Mouse (Mus musculus) adrenal gland, postnatal 36 days (tissue): ENCODE results near the gene Klhdc9. TPM values are rescaled to one million over a fixed set of nuclear protein-coding genes. Genes with fewer than 3 reads are reported as not detected.
"Not testable (repeated sequence)": the region's sequence is repeated elsewhere in the genome, so short reads cannot be mapped to it uniquely, and the experiment has no call there.

Source experiments
- DNase-seq, 2 experiments: peaks; one replicate each; pipeline ENCODE4 v3.0.0; 2021; ENCODE audit warnings: mixed read lengths in 1 of 2
- total RNA-seq, 2 experiments: library from RNA; stranded (reverse); gene quantifications; 2 replicates each; pipeline ENCODE4 v1.2.3; 2021

The Klhdc9 gene
- total RNA-seq, 2 experiments from 2014 or later = 0.96 to 4.4 TPM

DNA sequence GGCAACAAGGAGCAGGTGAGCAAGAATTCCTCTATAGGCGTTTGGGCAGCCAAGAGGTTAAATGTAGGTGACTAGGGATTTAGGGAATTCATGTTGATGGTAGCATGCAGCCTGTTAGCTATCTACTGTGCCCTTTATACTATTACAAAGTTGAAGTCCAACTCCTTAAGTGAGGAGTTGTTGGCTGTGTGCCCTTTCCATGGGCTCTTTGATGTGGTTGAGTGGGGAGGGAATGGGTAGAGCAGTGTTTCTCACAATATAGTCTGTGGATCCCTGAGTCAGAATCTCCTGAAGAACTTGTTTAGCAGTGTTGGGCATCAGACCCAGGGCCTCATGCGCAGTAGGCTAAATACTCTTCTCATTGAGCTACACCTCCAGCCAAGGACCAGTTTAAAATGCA is 3.8 kb downstream of the Klhdc9 start:
- peak; percentile 49 to 52 for DNase-seq

DNA sequence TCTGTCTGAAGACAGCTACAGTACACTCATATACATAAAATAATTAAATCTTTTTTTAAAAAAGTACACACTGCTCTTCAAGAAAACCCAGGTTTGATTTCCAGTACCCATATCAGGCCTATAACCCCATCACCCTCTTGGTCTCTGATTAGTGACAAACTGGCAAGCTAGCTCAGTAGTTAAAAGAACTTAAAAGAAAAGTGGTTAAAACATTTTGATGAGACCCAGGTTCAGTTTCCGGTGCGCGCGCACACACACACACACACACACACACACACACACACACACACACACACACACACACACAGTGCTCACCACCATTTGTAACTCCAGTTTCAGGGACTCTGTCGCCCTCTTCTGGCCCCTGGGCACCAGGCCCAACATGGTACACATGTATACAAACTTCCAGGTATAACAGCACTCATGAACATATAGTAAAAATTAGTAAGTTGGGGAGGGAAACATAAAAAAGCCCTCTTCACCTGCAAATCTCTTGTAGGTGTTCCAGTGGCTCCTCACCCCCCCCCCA is 4.7 kb downstream of the Klhdc9 start:
- DNase-seq = peak in 1 of 2 experiments; percentile 34

DNA sequence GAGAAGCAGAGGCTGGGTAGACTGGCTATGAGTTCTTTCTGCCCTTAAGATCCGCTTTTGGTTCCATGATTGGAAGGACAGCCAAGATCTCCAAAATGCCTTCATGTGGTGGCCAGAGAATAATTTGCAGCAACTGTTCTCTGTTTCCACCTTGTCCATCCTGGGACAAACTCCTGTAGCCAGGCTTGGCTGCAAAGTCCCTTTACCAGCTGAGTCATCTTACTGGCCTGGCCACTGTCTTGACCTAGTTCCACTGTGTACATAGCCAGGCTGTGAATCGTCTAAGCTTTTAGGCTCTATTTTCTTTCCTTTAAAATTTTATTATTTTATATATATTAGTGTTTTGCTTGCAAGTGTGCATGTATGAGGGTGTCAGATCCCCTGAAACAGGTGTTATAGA is 11.4 kb downstream of the Klhdc9 start:
- peak; percentile 40 to 46 for DNase-seq

DNA sequence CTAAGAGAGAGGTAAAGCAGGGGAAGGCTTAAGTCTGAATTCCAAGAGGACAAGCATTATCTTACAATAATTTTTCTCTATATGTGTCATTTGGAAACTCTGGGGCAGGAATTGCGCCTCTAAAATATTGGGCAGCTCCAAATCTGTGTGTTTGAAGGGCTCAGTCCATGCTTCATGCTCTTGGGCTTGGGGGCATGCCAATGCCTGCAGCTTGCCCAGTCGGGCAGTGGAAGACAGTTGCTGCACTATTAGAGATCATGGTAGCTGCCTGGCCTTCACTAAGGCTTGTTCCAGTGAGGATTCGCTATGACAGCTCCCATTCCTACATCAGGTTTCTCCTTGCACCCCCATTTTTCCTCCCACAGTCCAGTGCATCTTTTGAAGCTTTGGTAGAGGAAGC is 11.9 kb downstream of the Klhdc9 start:
- DNase-seq = peak in 1 of 2 experiments; percentile 44

DNA sequence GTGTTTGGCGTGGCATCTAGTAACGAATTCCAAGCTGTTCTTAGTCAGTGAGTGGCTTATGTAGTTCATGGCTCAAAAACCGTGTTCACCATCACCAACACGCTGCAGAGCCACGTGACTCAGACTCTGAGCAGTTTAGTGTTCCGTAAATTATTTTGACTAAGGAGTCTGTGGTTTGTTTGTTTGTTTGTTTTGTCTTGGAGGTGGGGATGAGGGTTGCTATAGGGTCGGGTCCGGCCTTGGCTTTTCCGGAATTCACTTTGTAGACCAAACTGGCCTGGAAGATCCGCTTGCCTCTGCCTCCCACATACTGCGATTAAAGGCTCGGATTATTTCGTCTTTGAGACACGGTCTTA is 14.5 kb downstream of the Klhdc9 start:
- no peak for DNase-seq

DNA sequence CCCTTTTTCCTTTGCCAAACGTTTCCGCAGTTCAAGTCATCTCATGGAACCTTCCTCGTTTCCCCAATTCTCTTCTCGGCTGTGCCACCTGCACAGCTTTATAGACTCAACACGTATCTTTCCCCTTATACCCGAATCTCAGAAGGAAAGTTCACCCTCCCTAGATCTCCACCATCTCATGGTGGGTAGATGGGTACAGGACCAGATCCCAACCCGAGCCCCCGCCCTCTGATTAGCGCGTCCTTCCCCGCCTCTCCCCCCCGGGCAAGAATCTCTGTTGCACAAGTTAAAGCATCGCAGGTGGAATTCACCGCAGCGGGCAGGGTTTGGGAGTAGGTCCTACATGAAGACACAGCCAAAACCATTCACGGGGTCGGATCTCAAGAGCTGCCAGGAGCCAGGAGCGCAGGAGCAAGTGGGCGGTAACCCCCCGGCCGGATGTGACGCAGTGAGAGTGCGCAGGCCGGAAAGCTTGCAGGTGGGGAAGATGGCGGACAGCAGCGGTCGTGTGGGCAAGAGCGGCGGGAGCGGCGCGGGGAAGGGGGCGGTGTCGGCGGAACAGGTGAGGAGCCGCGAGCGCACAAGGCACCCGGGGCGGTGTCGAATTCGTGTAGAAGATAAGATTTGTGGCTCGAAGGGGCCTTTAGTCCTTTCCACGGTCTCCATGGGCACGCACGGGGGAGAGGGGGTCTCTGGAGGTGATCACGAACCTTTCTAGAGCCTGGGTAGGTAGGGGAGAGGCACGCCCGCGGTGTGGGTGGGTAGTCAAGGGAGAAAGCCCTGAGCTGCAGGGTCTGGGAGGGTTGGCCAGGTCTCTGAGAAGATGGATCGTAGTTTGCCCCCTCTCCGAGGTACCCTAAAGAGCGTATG is 15.1 kb downstream of the Klhdc9 start, which contains the start of the genes Nit1 and Pfdn2:
TSS of gene Nit1 (minus strand) at position 422 of the 870 bp plus-strand sequence.
TSS of gene Pfdn2 (plus strand) at position 446 of the 870 bp plus-strand sequence.
- peak; percentile 96 to 97 for DNase-seq

DNA sequence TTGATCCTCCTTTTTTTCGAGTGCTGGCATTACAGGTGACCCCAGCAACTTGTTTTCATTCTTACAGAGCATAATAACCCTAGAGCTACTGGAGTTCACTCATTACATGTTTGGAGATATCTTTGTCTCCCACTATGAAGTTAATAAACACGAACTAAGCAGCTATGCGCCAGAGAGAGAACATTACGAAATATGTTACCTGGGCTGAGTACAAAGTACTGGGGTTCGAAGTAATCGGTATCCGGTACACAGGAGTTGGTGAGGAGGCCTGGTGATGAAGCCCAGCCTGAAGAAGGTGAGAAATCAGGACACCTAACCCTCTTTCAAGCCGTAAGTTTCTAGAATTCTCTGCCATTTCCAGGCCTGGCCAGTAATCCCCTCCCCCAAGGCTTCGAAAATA is 15.9 kb downstream of the Klhdc9 start:
- no peak for DNase-seq

DNA sequence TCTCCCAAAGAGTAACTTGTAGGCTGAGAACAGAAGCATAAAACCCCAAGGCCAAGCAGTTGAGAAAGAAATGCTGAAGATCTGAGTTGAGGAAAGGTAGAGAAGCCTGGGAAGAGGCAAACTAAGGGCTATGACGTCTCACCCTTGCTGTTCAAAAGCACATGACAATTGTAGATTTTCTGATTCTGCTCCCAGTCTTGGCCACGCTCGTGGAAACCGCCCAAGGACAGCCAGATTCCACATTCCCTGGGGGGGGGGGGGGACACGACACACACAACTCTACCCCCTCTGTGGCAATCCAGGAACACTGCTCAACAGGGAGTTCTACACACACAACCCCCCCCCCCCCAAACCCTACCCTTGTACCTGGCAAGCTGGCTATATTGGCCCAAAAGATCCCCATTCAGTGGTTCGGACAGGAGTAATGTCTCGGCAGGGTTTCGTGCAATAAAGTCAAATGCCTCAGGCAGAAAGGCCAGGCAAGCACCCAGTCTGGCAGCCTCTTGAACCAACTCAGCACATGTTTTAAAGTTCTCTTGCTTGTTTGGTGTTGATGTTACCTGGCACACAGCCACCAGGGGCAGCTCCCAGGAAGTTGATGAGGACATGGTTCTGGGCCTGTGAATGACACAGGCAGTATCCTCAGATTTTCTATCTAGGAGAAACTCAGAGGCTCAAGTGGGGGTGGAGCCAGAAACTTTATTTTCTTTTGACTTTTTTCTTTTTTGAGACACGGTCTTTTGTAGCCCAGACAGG is 16.5 kb downstream of the Klhdc9 start:
- peak; percentile 51 to 66 for DNase-seq

DNA sequence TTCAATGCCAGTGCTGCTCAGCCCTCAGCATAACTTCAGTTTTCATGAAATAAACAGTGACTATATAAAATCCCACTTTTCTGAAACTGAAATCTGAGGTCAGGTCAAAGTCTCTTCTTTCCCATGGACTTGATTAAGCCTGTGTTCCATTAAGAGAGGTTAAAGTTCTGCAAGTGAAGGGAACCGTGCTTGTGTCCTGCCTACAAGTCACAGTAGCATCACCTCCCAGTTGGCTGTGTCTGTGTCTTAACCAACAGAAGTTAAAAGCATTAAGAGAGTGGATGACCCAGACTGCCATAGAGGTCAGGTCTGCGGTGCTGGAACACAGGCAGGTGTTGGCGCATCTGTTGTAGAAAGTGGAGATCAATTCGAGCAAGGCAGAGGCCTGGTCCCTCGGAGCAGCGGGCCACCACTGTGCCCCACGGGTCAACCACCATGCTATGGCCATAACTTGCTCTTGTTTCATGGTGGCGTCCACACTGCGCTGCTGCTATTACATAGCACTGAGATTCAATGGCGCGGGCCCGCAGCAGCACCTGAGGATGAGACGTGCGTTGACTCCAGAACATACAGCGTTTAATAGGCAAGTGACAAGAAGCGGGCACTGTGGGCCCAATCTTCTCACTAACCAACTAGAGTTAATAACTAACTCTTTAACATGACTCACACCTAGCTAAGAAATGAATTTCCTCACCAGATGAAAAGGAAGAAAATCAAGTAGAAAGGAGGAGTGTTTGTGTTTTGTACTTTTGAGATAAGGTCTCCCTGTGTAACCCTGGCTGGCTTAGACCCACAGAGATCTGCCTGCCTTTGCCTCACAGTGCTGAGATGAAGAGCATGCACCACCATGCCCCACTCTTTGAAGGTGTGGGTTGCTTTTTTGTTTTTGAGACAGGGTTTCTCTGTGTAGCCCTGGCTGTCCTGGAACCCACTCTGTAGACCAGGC is 18.1 kb downstream of the Klhdc9 start:
- DNase-seq = no peak

DNA sequence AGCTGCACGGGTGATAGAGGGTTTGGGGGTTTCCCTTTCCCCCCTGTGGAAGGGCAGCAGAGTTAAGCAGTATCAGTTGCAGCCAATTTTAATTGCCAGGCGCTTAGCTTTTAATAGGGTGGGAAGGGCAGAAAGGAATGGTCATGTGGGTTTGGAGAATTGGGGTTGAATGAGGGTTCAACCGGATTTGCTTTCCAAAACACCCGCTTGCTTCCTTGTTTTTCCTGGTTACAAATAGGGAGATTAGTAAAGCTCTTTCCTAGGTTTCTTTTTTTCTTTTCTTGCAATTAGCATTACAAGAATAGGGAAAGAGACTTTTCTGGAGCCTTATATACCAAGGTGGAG is 30.4 kb downstream of the Klhdc9 start:
- no peak for DNase-seq

DNA sequence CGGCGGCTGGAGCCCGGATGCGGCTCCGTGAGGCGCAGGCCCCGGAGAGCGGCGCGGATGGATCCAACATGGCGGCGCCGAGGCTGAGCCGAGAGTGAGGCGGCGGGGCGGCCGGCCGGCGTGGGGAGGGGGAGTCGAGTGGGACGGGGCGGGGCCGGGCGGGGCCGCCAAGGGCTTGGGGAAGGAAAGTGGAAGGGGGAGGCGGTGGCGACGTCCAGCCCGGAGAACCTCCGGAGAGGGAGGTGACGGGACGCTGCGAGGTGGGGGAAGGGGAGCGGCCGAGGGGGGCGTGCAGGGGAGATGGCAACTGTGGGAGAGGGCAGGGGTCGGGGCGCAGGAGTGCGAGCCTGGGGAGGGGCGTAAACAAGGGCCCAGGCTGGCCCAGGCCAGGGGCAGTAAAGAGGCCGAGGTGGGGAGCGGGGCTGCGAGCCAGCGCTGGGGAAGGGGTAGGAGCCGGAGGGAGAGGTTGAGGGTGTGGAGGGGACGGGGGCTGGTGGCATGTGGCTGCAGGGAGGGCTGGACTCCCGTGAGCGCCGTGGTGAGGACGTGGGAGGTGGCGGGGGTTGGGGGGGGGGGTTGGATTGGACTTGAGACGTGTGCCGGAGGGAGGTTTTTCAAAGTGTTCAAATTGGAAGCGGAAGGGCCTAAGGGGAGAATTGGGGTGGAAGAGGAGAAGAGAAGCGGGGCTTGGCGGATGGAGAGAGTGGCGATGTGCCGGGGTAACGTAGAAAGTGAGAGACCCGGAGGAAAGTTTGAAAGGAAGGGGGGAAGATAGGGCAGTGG is 31.0 kb downstream of the Klhdc9 start:
- peak; percentile 82 to 88 for DNase-seq

DNA sequence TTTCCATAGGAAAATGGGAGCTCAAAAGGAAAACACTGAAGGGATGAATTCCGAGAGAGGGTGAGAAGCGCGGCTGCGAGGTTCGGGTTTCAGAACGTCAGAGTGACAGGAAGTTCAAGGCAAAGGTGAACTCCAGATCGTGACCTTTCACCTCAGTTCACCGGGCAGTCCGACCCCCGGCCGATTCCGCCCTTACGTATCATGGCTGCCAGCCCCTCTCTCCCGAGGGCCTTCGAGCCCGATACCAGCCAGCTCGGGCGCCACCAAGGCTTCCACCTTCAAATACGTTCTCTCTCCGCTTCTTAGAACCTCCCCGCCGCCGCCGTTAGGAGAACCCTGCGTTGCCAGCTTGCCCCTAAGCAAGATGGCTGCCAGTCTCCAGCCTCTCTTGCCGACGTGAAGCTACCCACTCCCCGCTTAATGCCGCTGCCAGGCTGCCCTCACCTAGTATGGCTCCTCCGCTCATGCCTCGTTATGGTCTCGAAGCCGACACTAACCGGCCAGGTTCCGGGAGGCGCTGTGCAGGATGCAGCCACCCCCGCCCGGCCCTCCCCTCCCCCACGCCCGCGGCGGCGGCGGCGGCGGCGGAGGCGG is 31.7 kb downstream of the Klhdc9 start, which contains the start of gene Dedd:
TSS of gene Dedd (plus strand) at position 307 of the 594 bp plus-strand sequence.
- peak; percentile 91 to 92 for DNase-seq

DNA sequence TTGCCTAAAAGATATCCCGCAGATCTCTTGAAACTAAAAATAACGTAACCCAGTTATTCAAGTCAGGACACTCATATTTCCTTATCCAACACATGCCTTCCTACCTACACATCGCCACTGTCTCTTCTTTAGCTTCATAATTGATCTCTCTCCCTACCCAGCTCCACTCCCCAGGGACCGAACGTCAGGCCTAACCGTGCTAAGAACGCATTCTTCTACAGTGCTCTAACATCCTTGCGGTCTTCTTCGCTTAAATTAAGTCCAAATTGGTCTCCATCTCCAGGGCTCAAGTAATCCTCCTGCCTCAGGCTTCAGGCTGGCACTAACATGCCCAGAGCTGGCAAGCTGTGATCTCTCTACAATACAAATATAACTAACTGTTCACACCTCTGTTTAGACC is 32.4 kb downstream of the Klhdc9 start:
- no peak for DNase-seq

DNA sequence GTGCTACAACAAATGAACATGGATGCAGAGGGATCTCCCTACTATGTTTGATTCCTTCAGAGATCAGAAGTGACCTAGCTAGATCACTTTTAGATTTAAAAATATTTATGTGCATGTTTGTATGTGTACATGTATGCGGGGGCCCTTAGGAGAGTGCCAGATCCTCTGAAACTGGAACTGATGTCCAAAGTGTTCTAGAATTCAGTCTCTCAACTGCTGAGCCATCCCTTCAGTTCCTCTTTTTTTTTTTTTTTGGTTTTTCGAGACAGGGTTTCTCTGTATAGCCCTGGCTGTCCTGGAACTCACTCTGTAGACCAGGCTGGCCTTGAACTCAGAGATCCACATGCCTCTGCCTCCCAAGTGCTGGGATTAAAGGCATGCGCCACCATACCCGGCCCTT is 34.0 kb downstream of the Klhdc9 start:
- DNase-seq = not testable (repeated sequence)

DNA sequence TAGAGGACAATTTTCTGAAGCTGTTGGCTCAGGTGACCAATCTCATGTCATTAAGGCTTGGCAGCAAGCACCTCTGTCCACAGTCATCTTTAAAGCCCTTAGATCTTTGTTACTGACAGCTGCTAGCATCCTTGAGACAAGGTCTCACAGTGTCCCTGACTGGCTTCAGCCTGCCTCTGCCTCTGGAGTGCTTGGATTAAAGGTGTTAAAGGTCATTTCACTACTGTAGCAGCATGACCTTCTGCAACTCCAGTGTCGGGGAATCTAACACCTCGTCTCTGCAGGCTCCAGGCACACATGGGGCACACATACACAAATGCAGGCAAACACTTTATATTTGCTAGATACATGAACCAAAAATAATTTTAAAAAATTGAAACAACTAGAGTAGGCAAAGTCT is 35.0 kb downstream of the Klhdc9 start:
- no peak for DNase-seq

DNA sequence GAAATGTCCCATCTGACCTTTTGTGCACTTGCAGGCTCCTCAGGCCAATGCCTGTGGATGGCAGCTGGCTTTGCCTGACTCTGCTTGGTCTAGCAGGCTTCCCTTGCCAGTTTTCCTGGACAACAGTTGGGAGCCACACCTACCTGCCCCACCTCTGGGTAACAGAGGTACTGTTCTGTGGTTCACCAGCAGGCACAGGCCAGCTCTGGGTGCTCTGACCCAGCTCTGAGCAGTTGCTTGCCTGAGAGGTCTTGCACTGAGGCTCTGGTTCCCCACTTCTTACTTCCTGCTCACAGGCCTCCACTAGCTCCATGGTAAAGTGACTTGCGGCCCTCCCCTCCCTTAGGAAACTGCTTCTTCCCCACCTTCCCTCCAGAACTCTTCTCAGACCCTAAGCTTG is 38.6 kb downstream of the Klhdc9 start:
- DNase-seq = no peak

DNA sequence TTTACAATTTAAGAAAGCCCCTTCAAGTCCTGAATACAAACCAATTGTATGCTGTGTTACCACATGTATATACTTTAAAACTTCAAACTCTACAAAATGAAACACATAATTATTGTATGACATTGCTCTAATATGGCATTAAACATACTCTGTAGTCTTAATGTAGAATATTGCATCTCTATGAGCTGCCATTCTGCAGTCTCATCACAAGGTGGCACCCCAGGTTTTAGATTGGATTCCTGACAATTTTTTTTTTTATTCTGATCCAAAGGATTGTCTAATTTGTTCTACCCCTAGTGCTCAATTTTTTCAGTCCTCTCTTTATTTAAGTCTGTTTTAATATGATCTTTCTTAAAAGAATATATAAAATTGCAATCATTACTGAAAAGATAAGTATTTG is 39.2 kb downstream of the Klhdc9 start:
- peak in 1 of 2 experiments; percentile 52 for DNase-seq

DNA sequence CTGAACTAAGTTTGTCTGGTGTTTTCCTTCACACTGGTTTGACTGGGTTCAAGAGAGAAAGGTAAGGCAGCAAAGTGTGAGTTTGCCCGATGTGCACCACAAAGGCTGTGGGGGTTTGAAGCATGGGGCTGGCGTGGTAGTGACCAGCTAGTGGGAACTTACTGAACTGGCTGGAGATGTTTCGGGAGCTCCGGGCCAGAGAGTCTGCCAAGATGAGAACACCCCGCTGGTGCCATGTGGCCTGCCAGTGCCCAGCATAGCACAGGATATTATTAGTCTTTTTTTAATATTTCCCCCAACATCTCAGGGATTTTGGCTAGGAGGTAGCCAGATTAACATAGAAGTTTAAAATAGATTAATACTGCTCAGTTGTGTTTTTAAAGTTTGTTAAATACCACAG is 40.4 kb downstream of the Klhdc9 start:
- DNase-seq = no peak

DNA sequence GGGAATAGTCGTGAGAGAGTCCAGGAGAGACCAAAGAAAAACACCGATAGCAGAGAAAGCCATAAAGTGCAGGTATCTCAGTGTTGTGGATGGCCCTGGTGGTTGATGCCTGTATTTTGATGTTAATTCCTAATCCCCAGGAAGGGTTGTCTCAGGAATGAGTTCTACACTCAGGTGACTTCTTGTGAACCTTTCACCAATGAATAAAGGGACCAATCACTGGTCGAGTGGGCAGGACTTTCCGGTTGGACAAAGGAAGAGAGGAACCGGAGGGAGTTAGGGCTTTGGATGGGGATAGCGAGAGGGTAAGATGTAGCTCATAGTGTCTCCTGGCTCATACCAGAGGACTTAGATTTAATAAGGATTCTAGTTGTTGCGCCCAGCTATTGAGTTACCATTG is 40.9 kb downstream of the Klhdc9 start:
- DNase-seq = no peak

DNA sequence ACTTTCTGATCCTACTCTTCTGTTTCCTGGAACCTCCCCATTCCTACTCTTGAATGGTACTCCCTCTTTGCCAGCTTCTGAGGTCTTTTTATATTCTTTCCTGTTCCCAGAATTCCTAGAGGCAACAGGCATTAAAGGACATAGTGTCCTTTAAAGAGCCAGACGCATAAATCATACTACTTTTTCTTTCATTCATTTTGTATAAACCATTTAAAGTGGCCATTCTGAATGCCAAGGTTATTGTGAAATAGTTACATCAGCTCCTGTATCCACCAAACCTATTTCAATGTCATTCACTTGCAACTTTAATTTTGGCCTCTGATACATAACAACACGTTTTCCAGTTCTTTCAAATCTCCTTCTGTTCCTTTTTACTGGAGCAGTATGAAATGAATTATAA is 51.3 kb downstream of the Klhdc9 start:
- no peak for DNase-seq
